Mouse (Mus musculus) forebrain, embryonic 15.5 days (tissue): ENCODE results near the gene Sapcd2. TPM values are rescaled to one million over a fixed set of nuclear protein-coding genes. Genes with fewer than 3 reads are reported as not detected.

Experiments
- ATAC-seq: fragments of 200-750 bp; cut with Nextera tagmentation; replicated peaks from 2 replicates; pipeline ENCODE4 v1.8.0; 2017; ENCODE audit warnings: mild to moderate bottlenecking, moderate TSS enrichment, moderate library complexity
- H3K27ac ChIP-seq: fragments of 300-500 bp; sonication (generic); replicated peaks from 2 replicates; pipeline ENCODE4 v1.5.1; 2015; ENCODE audit warnings: mild to moderate bottlenecking, inconsistent platforms
- H3K27me3 ChIP-seq: fragments of 300-500 bp; sonication (generic); 2 replicates; pipeline ENCODE4 v1.6.1; 2015; ENCODE audit warnings: inconsistent platforms
- H3K36me3 ChIP-seq: fragments of 300-500 bp; sonication (generic); 2 replicates; pipeline ENCODE4 v1.6.1; 2015; ENCODE audit warnings: mild to moderate bottlenecking, inconsistent platforms
- H3K4me1 ChIP-seq: fragments of 300-500 bp; sonication (generic); 2 replicates; pipeline ENCODE4 v1.6.1; 2015; ENCODE audit warnings: inconsistent platforms
- H3K4me2 ChIP-seq: fragments of 300-500 bp; sonication (generic); replicated peaks from 2 replicates; pipeline ENCODE4 v1.6.1; 2015; ENCODE audit warnings: mild to moderate bottlenecking, inconsistent platforms
- H3K4me3 ChIP-seq: fragments of 300-500 bp; sonication (generic); 2 replicates; pipeline ENCODE4 v1.5.1; 2015; ENCODE audit warnings: mild to moderate bottlenecking, inconsistent platforms
- H3K9ac ChIP-seq: fragments of 300-500 bp; sonication (generic); replicated peaks from 2 replicates; pipeline ENCODE4 v1.6.1; 2015; ENCODE audit warnings: mild to moderate bottlenecking, inconsistent platforms
- H3K9me3 ChIP-seq: fragments of 300-500 bp; sonication (generic); 2 replicates; pipeline ENCODE4 v1.6.1; 2016; ENCODE audit warnings: inconsistent platforms
- WGBS: fragments of 180-500 bp; shearing (Covaris S2); methylation state at CpG from one replicate; pipeline ENCODE4 v1.1.7; 2015; ENCODE audit warnings: mixed read lengths; 5-methylcytosine and 5-hydroxymethylcytosine counted together
- polyA plus RNA-seq: library from polyadenylated mRNA; unstranded; fragments of >200 nt; fragmentation: Nextera tagmentation; extraction: Ambion mirVana; gene quantifications from 2 replicates; pipeline ENCODE4 v1.2.1, GENCODE M21; 2015

The Sapcd2 gene
- polyA plus RNA-seq, 1 experiment from 2014 or later = 32.6 TPM

GRCm38 (mm10) chr2:25355419-25356066 lies 16.6 kb upstream of the Sapcd2 start:
- peak overlapping the region; percentile 95 for H3K4me2 ChIP-seq
- ATAC-seq = no peak
- H3K27me3 ChIP-seq = no peaks in the 10 kb centered on the region
- peaks cover 24% of the 10 kb centered on the region for H3K36me3 ChIP-seq
- H3K9ac ChIP-seq = peak overlapping the region; percentile 68
- 37% methylated on average over 18 of the region's 18 CpGs for WGBS
- H3K9me3 ChIP-seq = no peaks in the 10 kb centered on the region
- no peak overlapping the region for H3K27ac ChIP-seq
- peak overlapping the region; percentile 61 for H3K4me3 ChIP-seq
- peaks cover 23% of the 10 kb centered on the region for H3K4me1 ChIP-seq

- Histone ChIP-seq H3K36me3 (peaks cover 15% of the 10 kb centered on the region), H3K9ac (peak within 1 kb of the TSS; percentile 68), H3K27ac (0 out of 2 replicates have a peak within 1 kb of the TSS, but pooled peaks have one; percentile 34), H3K27me3 (no peaks in the 10 kb centered on the region), H3K4me1 (peaks cover 23% of the 10 kb centered on the region), H3K9me3 (no peaks in the 10 kb centered on the region), H3K4me3 (peak within 1 kb of the TSS; percentile 61), H3K4me2 (peak within 1 kb of the TSS; percentile 95)
- WGBS = 1% methylated on average over 13 of the region's 13 CpGs
- peak; percentile 76 for ATAC-seq
These were observed 15.7 kb upstream of the Sapcd2 start, which contains the start of gene Dpp7 for GRCm38 (mm10) chr2:25356208-25357079. Gene Dpp7, minus strand, starts transcription at chr2:25356359.

DNA sequence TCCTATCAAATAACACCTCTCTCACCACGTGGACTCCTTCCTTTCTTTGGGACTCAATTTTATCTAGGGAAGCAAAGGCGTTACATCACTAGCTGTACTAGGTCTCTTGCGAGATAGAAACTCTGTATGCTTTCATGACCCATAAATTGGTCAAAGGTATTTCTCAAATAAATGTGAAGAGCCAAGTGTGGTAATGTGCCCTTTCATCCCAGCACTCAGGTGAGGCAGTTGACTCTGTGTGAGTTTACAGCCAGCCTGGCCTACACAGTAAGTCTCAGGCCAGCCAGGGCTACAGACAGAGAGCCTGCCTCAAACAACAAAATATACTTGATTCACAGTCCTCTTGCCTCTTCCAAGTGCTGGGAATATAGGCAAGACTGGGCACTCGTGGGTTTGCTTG lies 12.3 kb upstream of the Sapcd2 start:
- no peak overlapping the region for H3K4me3 ChIP-seq
- H3K27ac ChIP-seq = no peak overlapping the region
- peaks cover 24% of the 10 kb centered on the region for H3K4me1 ChIP-seq
- no peak for ATAC-seq
- no peak overlapping the region for H3K4me2 ChIP-seq
- no peaks in the 10 kb centered on the region for H3K9me3 ChIP-seq
- 83% methylated on average over 4 of the region's 4 CpGs for WGBS
- peaks cover 16% of the 10 kb centered on the region for H3K27me3 ChIP-seq
- no peak overlapping the region for H3K9ac ChIP-seq
- no peaks in the 10 kb centered on the region for H3K36me3 ChIP-seq

- Histone ChIP-seq H3K27me3 (peaks cover 33% of the 10 kb centered on the region), H3K4me3 (no peak overlapping the region), H3K36me3 (no peaks in the 10 kb centered on the region), H3K9me3 (no peaks in the 10 kb centered on the region), H3K4me1 (peaks cover 10% of the 10 kb centered on the region), H3K4me2 (no peak overlapping the region), H3K9ac (no peak overlapping the region), H3K27ac (no peak overlapping the region)
- WGBS = 63% methylated on average over 13 of the region's 13 CpGs
- ATAC-seq = no peak
These were observed 8.5 kb upstream of the Sapcd2 start for GRCm38 (mm10) chr2:25363478-25364178.

GRCm38 (mm10) chr2:25364313-25364712 lies 7.8 kb upstream of the Sapcd2 start:
- H3K9me3 ChIP-seq = no peaks in the 10 kb centered on the region
- no peak overlapping the region for H3K4me3 ChIP-seq
- H3K27ac ChIP-seq = no peak overlapping the region
- peaks cover 33% of the 10 kb centered on the region for H3K27me3 ChIP-seq
- 86% methylated on average over 4 of the region's 4 CpGs for WGBS
- H3K9ac ChIP-seq = no peak overlapping the region
- H3K4me1 ChIP-seq = peaks cover 10% of the 10 kb centered on the region
- H3K36me3 ChIP-seq = no peaks in the 10 kb centered on the region
- ATAC-seq = no peak
- no peak overlapping the region for H3K4me2 ChIP-seq

- peak overlapping the region; percentile 81 for H3K4me2 ChIP-seq
- peak overlapping the region; percentile 52; the same call in 1 of the 2 replicates for H3K9ac ChIP-seq
- no peaks in the 10 kb centered on the region for H3K9me3 ChIP-seq
- H3K4me3 ChIP-seq = peak overlapping the region; percentile 45
- no peaks in the 10 kb centered on the region for H3K36me3 ChIP-seq
- peaks cover 33% of the 10 kb centered on the region for H3K27me3 ChIP-seq
- H3K27ac ChIP-seq = no peak overlapping the region
- WGBS = 34% methylated on average over 9 of the region's 9 CpGs
- ATAC-seq = no peak
- H3K4me1 ChIP-seq = peaks cover 10% of the 10 kb centered on the region
These were observed 7.4 kb upstream of the Sapcd2 start for GRCm38 (mm10) chr2:25364761-25365090.

- H3K27ac ChIP-seq = no peak within 1 kb of the TSS
- peak within 1 kb of the TSS; percentile 81 for H3K4me2 ChIP-seq
- peak within 1 kb of the TSS; percentile 52 for H3K9ac ChIP-seq
- H3K36me3 ChIP-seq = no peaks in the 10 kb centered on the region
- H3K27me3 ChIP-seq = peaks cover 33% of the 10 kb centered on the region
- ATAC-seq = peak; percentile 83
- H3K9me3 ChIP-seq = no peaks in the 10 kb centered on the region
- peak within 1 kb of the TSS; percentile 45 for H3K4me3 ChIP-seq
- under 1% methylated on average over 54 of the region's 54 CpGs for WGBS
- peaks cover 10% of the 10 kb centered on the region for H3K4me1 ChIP-seq
These were observed 6.9 kb upstream of the Sapcd2 start, which contains the start of gene Uap1l1 for GRCm38 (mm10) chr2:25365091-25365761. Gene Uap1l1, minus strand, starts transcription at chr2:25365682.

- Histone ChIP-seq H3K27ac (no peak overlapping the region), H3K36me3 (no peaks in the 10 kb centered on the region), H3K4me3 (no peak overlapping the region), H3K4me2 (no peak overlapping the region), H3K4me1 (peaks cover 34% of the 10 kb centered on the region), H3K27me3 (peaks cover 15% of the 10 kb centered on the region), H3K9ac (no peak overlapping the region), H3K9me3 (no peaks in the 10 kb centered on the region)
- no peak for ATAC-seq
- WGBS = 84% methylated on average over 3 of the region's 3 CpGs
These were observed 2.1 kb upstream of the Sapcd2 start for GRCm38 (mm10) chr2:25369996-25370395.

GRCm38 (mm10) chr2:25372644-25373391 lies 697 bp downstream of the Sapcd2 start:
- peak; percentile 15; the same call in 1 of the 2 replicates for ATAC-seq
- no peak overlapping the region for H3K27ac ChIP-seq
- under 1% methylated on average over 42 of the region's 42 CpGs for WGBS

DNA sequence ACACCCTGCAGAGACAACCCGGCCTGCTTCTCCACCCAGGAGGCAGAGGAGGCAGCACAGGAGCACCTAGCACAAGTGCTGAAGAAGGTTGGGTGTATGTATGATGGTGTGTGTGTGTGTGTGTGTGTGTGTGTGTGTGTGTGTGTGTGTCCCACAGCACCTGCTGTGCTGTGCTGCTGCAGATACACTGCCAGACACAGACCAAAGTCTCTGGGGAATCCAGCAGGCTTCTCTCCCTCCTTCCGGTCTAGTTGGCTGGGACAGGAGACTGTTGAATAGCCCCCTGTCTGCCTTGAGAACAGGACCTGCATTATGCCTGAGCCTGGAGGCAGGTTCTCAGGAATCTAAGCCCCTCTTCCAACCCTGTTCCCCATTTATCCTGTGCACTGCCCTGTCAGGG lies 1.3 kb downstream of the Sapcd2 start:
- WGBS = 4% methylated on average over 2 of the region's 2 CpGs
- Histone ChIP-seq H3K27ac (no peak overlapping the region), H3K9ac (peak overlapping the region; percentile 71), H3K27me3 (no peaks in the 10 kb centered on the region), H3K36me3 (0 out of 2 replicates have a peak, but pooled peaks cover 3% of the 10 kb centered on the region), H3K4me2 (peak overlapping the region; percentile 88), H3K4me3 (peak overlapping the region; percentile 78), H3K9me3 (no peaks in the 10 kb centered on the region), H3K4me1 (peaks cover 28% of the 10 kb centered on the region)
- ATAC-seq = no peak

More at GRCm38 (mm10) chr2:25372644-25373391, 697 bp downstream of the Sapcd2 start:
- Histone ChIP-seq H3K4me2 (peak overlapping the region; percentile 88), H3K4me3 (peak overlapping the region; percentile 78), H3K9me3 (no peaks in the 10 kb centered on the region), H3K36me3 (no peaks in the 10 kb centered on the region), H3K9ac (peak overlapping the region; percentile 71), H3K27me3 (0 out of 2 replicates have a peak, but pooled peaks cover 3% of the 10 kb centered on the region), H3K4me1 (peaks cover 28% of the 10 kb centered on the region)

GRCm38 (mm10) chr2:25376589-25376988 lies 4.5 kb downstream of the Sapcd2 start:
- no peak overlapping the region for H3K4me3 ChIP-seq
- H3K36me3 ChIP-seq = 0 out of 2 replicates have a peak, but pooled peaks cover 3% of the 10 kb centered on the region
- H3K27ac ChIP-seq = no peak overlapping the region
- no peak overlapping the region for H3K4me2 ChIP-seq
- no peak for ATAC-seq
- no peak overlapping the region for H3K9ac ChIP-seq
- peaks cover 25% of the 10 kb centered on the region for H3K4me1 ChIP-seq
- H3K27me3 ChIP-seq = no peaks in the 10 kb centered on the region
- no peaks in the 10 kb centered on the region for H3K9me3 ChIP-seq
- 62% methylated on average over 4 of the region's 4 CpGs for WGBS
